Mouse (Mus musculus): ENCODE measurements around the gene Maml1. TPM values are rescaled to one million over a fixed set of nuclear protein-coding genes. Genes with fewer than 3 reads are reported as not detected.

Maml1 gene
- 7.1 and 8.1 TPM in 2 replicates for polyA plus RNA-seq (2015; fragmentation: Nextera tagmentation; extraction: Ambion mirVana)

DNA sequence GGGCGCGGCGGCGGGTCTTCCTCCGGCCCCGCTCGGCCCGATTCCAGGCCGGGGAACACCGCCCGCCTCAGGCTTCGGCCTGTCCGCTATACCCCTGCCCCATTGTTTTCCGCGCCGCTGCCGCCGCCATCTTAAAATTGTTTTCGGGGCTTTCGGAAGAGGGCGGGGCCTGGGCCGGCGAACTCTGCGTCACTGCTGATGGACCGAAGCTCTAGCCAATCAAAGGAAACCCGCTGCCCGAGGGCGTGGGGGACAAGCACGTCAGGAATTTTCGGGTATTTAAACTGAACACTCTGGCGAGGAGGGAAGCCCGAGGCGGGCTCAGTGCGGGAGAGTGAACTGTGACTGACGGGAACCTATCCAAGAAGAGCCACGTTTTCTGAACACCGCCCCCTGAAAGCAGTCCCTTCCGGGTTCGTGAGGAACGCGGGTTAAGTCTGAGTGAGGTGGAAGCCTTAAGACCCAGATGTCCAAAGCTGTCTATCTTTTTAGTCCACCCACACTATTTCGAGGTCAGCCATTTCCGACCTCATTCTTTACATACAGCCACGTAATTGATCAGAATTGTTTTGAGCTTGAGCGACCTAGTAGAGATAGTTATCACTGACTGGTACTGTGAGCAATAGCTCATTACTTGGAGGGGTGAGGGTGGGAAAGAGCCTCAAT lies at the start of gene Maml1:
Gene Maml1 (minus strand): TSS at position 122 of the 666 bp plus-strand sequence.
- peak within 1 kb of the TSS; percentile 98 for H3K4me3 ChIP-seq
- no peaks in the 10 kb centered on the region for H3K9me3 ChIP-seq
- peak within 1 kb of the TSS; percentile 81 for H3K4me2 ChIP-seq
- H3K27ac ChIP-seq: peak within 1 kb of the TSS; percentile 99
- ATAC-seq (ENCODE audit: insufficient number of reproducible peaks, insufficient read depth, low FRiP score, low TSS enrichment, low read depth): peak; percentile 97
- H3K36me3 ChIP-seq: peaks cover 40% of the 10 kb centered on the region
- H3K4me1 ChIP-seq: peaks cover 25% of the 10 kb centered on the region
- no peaks in the 10 kb centered on the region for H3K27me3 ChIP-seq
- peak within 1 kb of the TSS; percentile 99 for H3K9ac ChIP-seq
- WGBS: under 1% methylated on average over 45 of the region's 45 CpGs

DNA sequence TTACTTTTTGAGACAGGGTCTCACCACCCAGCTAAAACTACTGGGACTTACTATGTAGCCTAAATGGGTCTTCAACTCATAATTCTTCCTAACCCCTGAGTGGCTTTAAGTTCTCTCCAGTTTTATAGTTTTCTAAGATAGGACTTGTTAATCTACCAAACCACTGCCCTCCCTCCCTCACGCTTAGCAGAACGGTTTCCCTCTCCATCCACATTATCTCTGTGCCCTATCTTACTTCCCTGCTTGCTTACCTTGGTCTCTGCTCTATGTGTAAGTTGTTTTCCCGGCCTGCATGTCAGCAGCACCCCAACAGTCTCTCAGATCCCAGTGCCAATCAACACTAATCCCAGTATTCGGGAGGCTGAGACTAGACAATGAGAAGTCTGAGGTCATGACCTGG lies 44.8 kb upstream of the Maml1 start:
- H3K9ac ChIP-seq: no peak overlapping the region
- H3K27ac ChIP-seq: no peak overlapping the region
- no peak for ATAC-seq (ENCODE audit: insufficient number of reproducible peaks, insufficient read depth, low FRiP score, low TSS enrichment, low read depth)
- WGBS: 61% methylated on average over 4 of the region's 4 CpGs
- H3K4me2 ChIP-seq: no peak overlapping the region
- no peaks in the 10 kb centered on the region for H3K36me3 ChIP-seq
- H3K4me3 ChIP-seq: no peak overlapping the region
- no peaks in the 10 kb centered on the region for H3K4me1 ChIP-seq
- no peaks in the 10 kb centered on the region for H3K27me3 ChIP-seq
- H3K9me3 ChIP-seq: no peaks in the 10 kb centered on the region

DNA sequence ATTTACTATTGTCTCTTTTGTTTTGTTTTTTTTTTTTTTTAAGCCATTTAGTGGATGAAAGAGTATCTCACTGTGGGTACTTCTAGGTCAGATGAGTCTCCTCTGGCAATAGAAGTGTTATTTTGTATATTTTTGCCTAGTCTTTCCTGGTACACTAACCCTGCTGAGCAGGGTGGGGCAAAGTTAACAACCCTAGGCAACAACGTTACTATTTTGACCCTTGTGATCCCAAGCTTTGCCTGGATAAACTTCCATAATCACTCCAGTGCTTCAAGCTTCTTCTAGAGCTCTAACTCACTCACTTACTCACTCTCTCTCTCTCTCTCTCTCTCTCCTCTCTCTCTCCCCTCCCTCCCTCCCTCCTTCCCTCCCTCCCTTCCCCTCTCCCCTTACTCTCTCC lies 44.0 kb upstream of the Maml1 start:
- ATAC-seq (ENCODE audit: insufficient number of reproducible peaks, insufficient read depth, low FRiP score, low TSS enrichment, low read depth): no peak

DNA sequence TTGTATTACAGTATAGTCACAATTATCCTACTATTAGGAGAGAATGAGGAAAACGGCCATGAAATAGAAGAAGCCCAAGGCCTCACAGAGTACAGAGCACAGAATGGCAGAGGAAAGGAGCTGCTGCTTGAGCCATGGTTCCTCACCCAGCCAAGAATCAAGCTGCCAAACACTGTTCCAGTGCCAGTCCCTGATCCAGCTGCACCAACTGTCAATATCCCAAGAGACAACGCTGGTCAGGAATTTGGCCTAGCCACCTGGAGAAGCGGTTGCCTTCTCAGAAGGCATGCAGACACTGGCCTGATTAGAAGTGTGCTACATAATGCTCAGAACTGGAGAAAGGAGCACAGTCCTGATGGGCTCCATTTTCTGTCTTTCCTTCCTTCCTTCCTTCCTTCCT lies 41.1 kb upstream of the Maml1 start:
- ATAC-seq (ENCODE audit: insufficient number of reproducible peaks, insufficient read depth, low FRiP score, low TSS enrichment, low read depth): no peak
- Histone ChIP-seq H3K9ac (no peak overlapping the region), H3K4me3 (no peak overlapping the region), H3K27ac (no peak overlapping the region), H3K9me3 (no peaks in the 10 kb centered on the region), H3K4me2 (no peak overlapping the region), H3K36me3 (peaks cover 2% of the 10 kb centered on the region; the same call in 1 of the 2 replicates), H3K27me3 (no peaks in the 10 kb centered on the region), H3K4me1 (no peaks in the 10 kb centered on the region)
- WGBS: 83% methylated on average over 3 of the region's 3 CpGs

More for the DNA sequence above, 44.0 kb upstream of the Maml1 start:
- Histone ChIP-seq H3K4me3 (no peak overlapping the region), H3K36me3 (no peaks in the 10 kb centered on the region), H3K9ac (no peak overlapping the region), H3K9me3 (no peaks in the 10 kb centered on the region), H3K4me1 (no peaks in the 10 kb centered on the region), H3K4me2 (no peak overlapping the region), H3K27ac (no peak overlapping the region), H3K27me3 (no peaks in the 10 kb centered on the region)
- 47% methylated on average over 1 of the region's 1 CpGs for WGBS

DNA sequence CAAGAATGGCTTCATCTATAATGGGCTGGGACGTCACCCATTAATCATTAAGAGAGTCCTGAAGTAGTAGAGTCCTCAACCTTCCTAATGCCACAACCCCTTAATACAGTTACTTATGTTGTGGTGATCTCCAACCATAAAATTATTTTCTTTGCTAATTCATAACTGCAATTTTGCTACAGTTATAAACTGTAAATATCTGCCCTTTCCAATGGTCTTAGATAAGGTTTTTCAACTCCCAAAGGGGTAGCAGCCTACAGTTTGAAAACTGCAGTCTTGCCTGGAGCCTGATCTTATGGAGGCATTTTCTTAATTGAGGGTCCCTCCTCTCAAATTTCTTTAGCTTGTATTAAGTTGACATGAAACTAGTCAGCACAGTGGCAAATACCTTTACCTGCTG lies 37.3 kb upstream of the Maml1 start:
- Histone ChIP-seq H3K27me3 (no peaks in the 10 kb centered on the region), H3K27ac (no peak overlapping the region), H3K4me3 (no peak overlapping the region), H3K9ac (no peak overlapping the region), H3K4me1 (peaks cover 6% of the 10 kb centered on the region), H3K4me2 (no peak overlapping the region), H3K9me3 (no peaks in the 10 kb centered on the region), H3K36me3 (peaks cover 2% of the 10 kb centered on the region; the same call in 1 of the 2 replicates)
- ATAC-seq (ENCODE audit: insufficient number of reproducible peaks, insufficient read depth, low FRiP score, low TSS enrichment, low read depth): no peak
- WGBS: 90% methylated on average over 1 of the region's 1 CpGs

DNA sequence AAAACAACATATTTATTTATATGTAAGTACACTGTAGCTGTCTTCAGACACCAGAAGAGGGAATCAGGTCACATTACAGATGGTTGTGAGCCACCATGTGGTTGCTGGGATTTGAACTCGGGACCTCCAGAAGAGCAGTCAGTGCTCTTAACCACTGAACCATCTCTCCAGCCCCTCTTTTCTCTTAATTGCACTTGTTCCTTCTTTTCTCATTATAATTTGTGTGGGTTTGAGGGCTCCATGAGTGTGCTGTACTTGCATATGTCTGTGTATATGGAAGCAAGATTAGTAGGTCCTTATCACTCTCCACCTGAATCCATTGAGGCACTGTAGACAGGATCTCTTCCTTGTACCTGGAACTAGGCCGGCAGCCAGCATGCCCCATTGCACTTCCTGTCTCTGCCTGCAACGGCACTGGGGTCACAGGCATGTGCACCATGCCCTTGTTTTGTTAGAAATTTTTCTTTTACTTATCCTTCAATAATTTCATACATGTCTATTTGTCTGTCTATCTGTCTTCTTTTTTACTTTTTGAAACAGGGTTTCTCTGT lies 36.0 kb upstream of the Maml1 start:
- 89% methylated on average over 3 of the region's 3 CpGs for WGBS
- no peak overlapping the region for H3K27ac ChIP-seq

DNA sequence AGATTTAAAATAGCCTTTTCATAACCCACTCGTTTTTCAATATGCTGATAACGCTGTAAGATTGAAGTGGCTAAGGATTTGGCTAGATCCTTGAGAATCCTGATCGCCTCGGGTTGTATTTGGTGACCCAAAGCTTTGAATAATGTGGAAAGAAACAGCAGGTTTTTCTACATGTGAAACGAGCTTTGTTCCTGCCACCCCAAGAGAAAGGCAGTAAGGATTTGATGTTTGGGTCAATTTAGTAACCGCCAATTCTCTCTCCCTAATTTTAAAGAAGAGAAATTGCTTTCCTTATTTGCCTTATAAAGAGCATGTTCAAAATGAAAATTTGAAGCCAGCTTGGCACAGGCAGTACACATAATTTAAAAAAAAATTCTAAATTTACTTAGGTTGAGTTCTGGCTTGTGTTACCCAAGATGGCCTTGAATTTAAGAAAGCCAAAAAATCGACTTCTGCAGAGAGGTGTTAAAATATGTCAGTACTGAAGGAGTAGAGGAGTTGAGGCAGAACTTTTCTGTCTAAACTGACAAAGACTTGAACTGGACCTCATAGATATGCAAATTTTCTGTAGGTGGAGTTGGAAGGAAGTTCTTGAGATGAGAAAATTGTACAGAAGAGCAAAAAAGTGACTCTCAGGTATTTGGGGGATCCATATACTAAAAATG lies 34.3 kb upstream of the Maml1 start:
- Histone ChIP-seq H3K9ac (peak overlapping the region; percentile 86), H3K27me3 (no peaks in the 10 kb centered on the region), H3K4me1 (peaks cover 34% of the 10 kb centered on the region), H3K4me3 (peak overlapping the region; percentile 75), H3K4me2 (peak overlapping the region; percentile 70), H3K27ac (peak overlapping the region; percentile 92), H3K9me3 (no peaks in the 10 kb centered on the region), H3K36me3 (peaks cover 2% of the 10 kb centered on the region; the same call in 1 of the 2 replicates)
- ATAC-seq (ENCODE audit: insufficient number of reproducible peaks, insufficient read depth, low FRiP score, low TSS enrichment, low read depth): no peak
- 5% methylated on average over 7 of the region's 7 CpGs for WGBS

More for the DNA sequence above, 36.0 kb upstream of the Maml1 start:
- Histone ChIP-seq H3K4me2 (no peak overlapping the region), H3K4me1 (peaks cover 19% of the 10 kb centered on the region), H3K27me3 (no peaks in the 10 kb centered on the region), H3K36me3 (peaks cover 2% of the 10 kb centered on the region; the same call in 1 of the 2 replicates), H3K9ac (no peak overlapping the region), H3K4me3 (no peak overlapping the region), H3K9me3 (no peaks in the 10 kb centered on the region)
- ATAC-seq (ENCODE audit: insufficient number of reproducible peaks, insufficient read depth, low FRiP score, low TSS enrichment, low read depth): no peak

DNA sequence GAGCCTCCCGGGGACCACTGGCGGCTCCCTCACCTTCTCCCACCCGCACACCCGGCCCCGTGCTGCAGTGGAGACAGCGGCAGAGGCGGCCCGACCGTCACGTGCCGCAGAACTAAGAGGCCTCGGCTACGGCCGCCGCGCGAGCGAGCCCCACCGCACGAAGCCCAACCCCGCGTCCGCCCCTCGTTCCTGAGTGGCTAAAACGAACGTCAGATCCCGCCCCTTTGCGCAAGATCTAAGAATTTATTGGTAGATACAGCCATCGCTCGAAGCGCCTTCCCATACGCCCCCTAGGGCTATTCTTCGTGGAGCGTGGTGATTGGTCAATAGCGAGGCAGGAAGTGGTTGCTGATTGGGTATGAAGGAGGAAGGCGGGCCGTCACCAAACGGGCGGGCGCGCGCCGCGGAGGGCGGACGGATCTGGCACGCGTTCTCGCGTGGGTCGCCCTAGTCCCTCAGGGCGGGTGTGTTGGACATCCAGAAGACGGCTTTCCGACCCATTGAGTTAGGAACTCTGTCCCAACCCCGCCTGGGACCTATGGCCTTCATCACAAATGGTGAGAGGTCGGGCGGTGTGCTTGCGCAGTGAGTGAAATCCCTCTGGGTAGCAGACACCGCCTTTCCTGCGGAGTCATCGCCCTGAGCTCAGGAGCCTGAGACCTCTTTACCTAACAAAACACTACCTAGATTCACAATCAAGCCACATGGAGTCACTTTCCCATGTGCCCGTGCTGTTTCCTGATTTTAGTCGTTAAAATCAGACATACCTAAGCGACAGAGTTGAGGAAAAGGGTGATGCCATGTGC lies 33.6 kb upstream of the Maml1 start, which contains the start of gene Canx:
Gene Canx (minus strand): TSS at position 178 of the 806 bp plus-strand sequence.
- H3K4me1 ChIP-seq: peaks cover 39% of the 10 kb centered on the region
- under 1% methylated on average over 64 of the region's 64 CpGs for WGBS
- ATAC-seq (ENCODE audit: insufficient number of reproducible peaks, insufficient read depth, low FRiP score, low TSS enrichment, low read depth): peak; percentile 97

DNA sequence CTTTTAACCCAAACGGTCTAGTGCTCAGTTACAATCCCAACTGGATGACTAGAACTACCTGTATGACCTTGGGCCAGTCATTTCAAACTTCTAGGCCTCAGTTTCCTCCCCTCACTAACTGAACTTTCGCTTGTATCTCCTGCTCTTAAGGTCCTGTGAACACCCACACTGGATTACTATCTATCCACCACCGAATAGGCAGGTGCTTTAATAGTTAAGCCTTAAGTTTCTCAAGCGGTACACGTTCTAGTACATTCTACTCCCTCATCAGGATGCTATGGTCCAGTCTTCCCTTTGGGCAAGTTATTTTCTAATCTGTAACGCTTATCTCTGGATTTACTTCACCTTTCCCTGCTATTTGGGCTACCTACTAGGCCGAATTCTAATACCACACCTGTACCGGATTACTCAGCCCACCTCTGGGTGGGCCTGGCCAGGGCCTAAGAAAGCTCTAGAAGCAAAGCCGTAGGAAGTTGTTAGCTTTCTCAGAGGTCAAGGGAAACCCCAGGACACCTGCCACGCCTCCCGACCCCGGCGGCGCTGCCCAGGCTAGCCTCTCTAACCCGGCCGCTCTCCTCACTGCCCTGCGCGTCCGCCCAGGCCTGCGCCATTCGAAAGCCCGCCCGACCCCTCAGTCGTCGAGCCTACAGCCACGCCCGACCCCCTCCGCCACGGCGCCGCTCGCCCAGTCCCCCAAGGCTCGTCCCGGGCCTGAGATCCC lies 32.8 kb upstream of the Maml1 start:
- peaks cover 42% of the 10 kb centered on the region for H3K4me1 ChIP-seq
- peak overlapping the region; percentile 89 for H3K27ac ChIP-seq
- H3K9ac ChIP-seq: peak overlapping the region; percentile 98
- peak overlapping the region; percentile 75 for H3K4me3 ChIP-seq
- H3K4me2 ChIP-seq: peak overlapping the region; percentile 88
- no peaks in the 10 kb centered on the region for H3K9me3 ChIP-seq
- ATAC-seq (ENCODE audit: insufficient number of reproducible peaks, insufficient read depth, low FRiP score, low TSS enrichment, low read depth): peak; percentile 71
- no peaks in the 10 kb centered on the region for H3K27me3 ChIP-seq
- WGBS: under 1% methylated on average over 33 of the region's 34 CpGs
- H3K36me3 ChIP-seq: peaks cover 2% of the 10 kb centered on the region; the same call in 1 of the 2 replicates

More for the DNA sequence above, 33.6 kb upstream of the Maml1 start, which contains the start of gene Canx:
- no peaks in the 10 kb centered on the region for H3K9me3 ChIP-seq
- peak within 1 kb of the TSS; percentile 92 for H3K27ac ChIP-seq
- H3K9ac ChIP-seq: peak within 1 kb of the TSS; percentile 98
- peak within 1 kb of the TSS; percentile 75 for H3K4me3 ChIP-seq
- H3K4me2 ChIP-seq: peak within 1 kb of the TSS; percentile 88
- peaks cover 2% of the 10 kb centered on the region; the same call in 1 of the 2 replicates for H3K36me3 ChIP-seq
- no peaks in the 10 kb centered on the region for H3K27me3 ChIP-seq

DNA sequence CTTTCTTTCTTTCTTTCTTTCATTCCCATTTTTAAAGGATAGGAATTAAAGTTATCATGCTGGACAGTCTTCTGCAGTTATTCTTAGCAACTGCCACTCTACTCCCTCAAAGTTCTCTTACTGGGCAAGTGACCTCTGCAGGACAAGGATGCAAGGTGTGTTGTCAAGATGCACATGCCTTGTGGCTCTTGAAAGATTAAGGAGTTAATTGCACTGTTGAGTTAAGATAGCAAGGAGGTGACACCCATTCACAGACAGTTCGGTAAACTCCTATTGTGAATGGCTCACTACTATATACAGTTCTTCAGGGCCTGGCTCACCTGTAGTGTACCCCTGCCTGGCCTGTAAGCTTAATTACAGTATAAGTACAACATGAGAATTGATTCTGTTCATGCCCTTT lies 31.7 kb upstream of the Maml1 start:
- no peaks in the 10 kb centered on the region for H3K27me3 ChIP-seq
- 52% methylated on average over 1 of the region's 1 CpGs for WGBS
- peak overlapping the region; percentile 88 for H3K4me2 ChIP-seq
- ATAC-seq (ENCODE audit: insufficient number of reproducible peaks, insufficient read depth, low FRiP score, low TSS enrichment, low read depth): no peak
- peak overlapping the region; percentile 98 for H3K9ac ChIP-seq
- peaks cover 42% of the 10 kb centered on the region for H3K4me1 ChIP-seq
- H3K4me3 ChIP-seq: peak overlapping the region; percentile 75
- H3K9me3 ChIP-seq: no peaks in the 10 kb centered on the region
- H3K27ac ChIP-seq: no peak overlapping the region
- H3K36me3 ChIP-seq: peaks cover 5% of the 10 kb centered on the region; the same call in 1 of the 2 replicates

Measured in embryonic facial prominence, embryonic 13.5 days (tissue).